Mouse (Mus musculus) cortical plate, adult 2 months (tissue): ENCODE data around the gene Mmp25.

Experiments used
- CTCF ChIP-seq: fragments of 200-500 bp; IDR thresholded peaks from 2 replicates; pipeline ENCODE4 v1.5.1; 2011; ENCODE audit warnings: mild to moderate bottlenecking, control low read depth, low read length; ENCODE audit not compliant: insufficient read depth; ENCODE audit errors: extremely low read depth
- POLR2A ChIP-seq: fragments of 200-500 bp; IDR thresholded peaks from 2 replicates; pipeline ENCODE4 v1.6.1; 2011; ENCODE audit warnings: mild to moderate bottlenecking, low read length, control low read depth; ENCODE audit not compliant: insufficient read depth; ENCODE audit errors: extremely low read depth

DNA sequence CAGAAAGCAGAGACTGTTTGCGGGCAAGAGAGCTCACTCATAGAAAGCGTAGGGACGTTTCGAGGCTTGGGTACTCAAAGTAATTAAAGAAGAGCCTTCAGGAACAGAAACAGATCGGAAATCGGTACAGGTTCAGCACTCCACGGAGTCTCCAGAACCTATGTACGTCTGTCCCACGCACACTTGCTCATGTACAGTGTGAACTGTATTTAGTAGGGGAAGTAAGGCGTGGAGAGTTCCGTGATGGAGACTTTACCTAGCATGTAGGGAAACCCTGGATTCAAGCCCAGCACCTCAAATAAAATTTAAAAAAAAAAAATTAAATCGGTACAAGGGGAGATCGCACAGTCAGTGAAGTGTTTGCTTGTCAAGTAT is 52.2 kb downstream of the Mmp25 start:
- TF ChIP-seq POLR2A (no peak), CTCF (no peak)
